Mouse (Mus musculus): Measurements from ENCODE around the gene Chst15.

Chst15 gene

GRCm38 (mm10) chr7:132226379-132227074, 90.5 kb downstream of the Chst15 start:
- DNase-seq (ENCODE audit: low read depth, low spot score): peak; percentile 85

- no peak for DNase-seq (ENCODE audit: low read depth, low spot score)
These were observed 93.4 kb downstream of the Chst15 start for GRCm38 (mm10) chr7:132223452-132224141.

DNA sequence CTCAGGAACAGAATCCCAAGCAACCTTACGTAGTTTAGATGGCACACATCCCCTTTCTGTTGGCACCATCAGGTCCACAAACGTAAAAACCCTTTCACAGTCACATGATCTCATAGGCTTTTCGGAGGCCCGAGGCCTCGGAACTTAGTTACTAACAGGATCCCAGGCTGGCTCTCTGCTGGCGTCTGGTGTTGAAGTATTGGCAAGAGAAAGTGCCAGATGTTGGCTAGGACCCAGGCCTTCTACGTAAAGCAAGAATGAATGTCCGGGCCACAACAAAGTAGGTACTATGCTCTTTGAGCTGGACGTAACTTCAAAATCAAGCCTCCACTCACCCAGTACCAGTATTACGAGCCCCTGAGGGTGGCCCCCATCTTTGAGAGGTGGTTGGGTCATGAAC, 103.0 kb downstream of the Chst15 start:
- no peak for DNase-seq (ENCODE audit: low read depth, low spot score)

DNA sequence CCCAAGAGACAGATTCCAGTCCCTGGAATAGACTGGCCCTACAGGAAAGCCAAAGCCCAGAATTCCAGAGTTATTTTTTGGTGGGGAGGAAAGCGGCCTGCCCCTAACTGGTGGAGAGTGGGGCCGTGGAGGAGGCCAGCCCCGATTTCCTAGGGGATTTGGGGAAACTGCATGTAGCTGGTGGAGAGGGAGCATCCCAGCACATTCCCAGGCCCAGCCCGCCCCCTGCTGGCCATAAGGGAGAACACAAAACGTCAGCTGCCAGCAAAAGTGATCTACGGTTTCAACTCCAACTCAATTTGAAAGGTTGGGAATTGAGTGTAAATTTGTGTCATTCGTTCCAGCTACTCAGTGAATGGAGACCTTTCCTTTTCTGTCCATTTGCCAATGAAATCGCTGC, 103.6 kb downstream of the Chst15 start:
- DNase-seq (ENCODE audit: low read depth, low spot score): peak; percentile 35

GRCm38 (mm10) chr7:132211920-132212701, 104.9 kb downstream of the Chst15 start:
- DNase-seq (ENCODE audit: low read depth, low spot score): no peak

DNA sequence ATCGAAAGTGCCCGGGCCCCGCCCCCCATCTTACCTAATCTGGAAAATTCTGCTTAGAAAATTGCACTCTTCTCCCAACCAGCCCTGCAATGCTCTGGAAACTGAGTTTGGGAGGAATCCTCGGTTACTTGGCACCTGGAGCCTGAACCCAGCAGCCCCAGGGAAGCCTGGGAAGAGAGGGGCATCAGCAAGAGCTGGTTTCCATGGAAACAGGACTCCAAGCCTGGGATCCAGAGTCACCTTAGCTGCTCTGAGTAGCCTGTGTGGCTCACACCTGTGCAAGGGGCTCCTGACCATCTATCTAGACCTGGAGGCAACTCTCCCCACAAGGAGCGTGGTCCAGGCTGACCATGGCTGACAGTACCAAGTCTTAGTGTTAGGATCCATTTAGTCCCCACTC, 106.4 kb downstream of the Chst15 start:
- no peak for DNase-seq (ENCODE audit: low read depth, low spot score)

GRCm38 (mm10) chr7:132208946-132209651, 107.9 kb downstream of the Chst15 start:
- no peak for DNase-seq (ENCODE audit: low read depth, low spot score)

DNA sequence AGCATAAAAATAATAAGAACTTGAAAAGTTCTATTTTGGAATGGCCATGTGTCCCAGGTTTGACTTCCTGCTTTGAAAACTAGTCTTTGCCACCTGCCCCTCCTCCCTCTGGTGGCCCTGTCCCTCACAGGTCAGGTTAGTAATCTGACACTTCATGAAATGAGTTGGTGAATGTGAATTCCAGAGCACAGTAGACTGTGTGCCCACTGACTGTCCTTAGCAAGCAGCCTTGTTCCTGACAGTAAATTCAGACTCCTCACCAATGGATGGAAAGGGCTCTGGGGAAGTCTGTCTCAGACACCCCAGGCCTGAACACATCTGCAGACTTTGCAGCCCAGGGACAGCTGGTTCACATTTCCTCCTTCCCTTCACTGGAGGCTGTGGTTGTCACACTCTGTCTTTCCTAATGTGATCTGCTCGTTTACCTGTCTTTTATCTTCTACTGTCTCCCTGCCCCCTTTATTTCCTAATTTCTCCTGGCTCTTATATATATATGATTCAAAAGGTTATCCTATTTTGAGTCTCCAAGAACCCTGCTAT, 112.9 kb downstream of the Chst15 start:
- DNase-seq (ENCODE audit: low read depth, low spot score): no peak

DNA sequence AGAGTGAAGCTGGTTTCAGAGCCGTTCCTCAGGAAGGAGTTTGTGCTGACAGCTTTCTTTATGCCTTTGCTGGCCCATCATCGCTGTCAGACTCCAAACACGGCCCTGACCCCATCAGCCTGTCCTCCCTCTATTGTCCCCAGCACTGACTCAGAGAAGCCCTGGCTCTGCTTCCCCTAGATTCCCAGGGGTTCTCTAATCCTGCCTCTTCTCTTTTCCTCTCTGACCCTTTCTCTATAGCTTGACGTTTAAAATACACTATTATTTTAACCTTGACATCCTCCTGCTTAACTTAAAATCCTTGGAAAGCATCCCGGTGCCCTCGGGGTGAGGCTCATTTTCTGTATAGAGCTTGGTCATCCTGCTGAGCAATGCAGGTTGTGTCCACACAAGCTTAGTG, 117.3 kb downstream of the Chst15 start:
- no peak for DNase-seq (ENCODE audit: low read depth, low spot score)

- no peak for DNase-seq (ENCODE audit: low read depth, low spot score)
These were observed 118.2 kb downstream of the Chst15 start for GRCm38 (mm10) chr7:132198806-132199205.

DNA sequence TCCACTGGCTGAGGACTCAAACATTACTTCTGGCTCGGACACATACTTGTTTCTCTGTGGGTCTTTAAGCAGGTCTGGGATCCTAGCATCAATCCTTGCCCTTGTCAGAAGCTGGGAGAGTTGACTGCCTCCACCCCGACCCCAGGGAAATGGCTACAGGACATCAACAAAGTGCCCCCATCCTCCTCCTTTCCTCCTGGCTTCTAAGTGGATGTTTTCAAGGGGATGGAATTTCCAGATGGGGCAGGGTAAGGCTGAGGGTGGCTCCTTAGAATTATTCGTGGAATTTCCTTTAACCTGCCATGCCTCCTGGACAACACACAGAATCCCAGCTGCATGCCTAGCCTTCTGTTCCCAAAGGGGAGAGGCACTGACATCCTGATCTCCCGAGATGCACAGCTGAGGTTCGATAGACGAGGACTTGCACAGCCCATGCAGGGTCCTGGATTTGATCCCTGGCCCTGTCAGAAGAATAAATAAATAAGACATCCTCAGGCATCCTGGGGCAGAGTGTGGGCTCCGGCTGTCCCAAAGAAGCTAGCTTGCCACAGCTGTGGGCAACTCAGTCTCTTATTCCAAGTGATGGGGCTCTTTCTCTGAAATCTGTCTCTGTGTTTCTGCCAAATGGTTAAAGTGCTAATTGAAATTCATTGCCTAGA, 119.1 kb downstream of the Chst15 start:
- DNase-seq (ENCODE audit: low read depth, low spot score): no peak

DNA sequence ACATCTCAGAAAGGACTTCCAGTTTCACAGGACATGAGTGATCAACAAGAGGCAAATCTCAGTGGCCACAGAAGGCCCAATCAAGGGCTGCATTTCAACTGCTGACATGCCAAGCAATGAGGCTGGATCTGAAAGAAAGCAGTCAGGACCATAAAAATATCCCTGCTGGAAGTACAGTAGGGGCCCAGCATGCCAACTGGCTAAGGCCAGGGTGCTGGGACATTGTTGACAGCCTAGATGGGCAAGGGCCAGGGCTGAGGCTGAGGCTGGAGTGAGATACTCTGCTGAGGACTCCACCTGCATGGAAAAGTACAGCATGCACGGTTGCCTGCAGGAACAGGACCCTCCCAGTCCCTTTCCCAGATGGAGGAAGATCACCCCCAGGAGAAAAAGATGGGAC, 120.4 kb downstream of the Chst15 start:
- DNase-seq (ENCODE audit: low read depth, low spot score): no peak

- DNase-seq (ENCODE audit: low read depth, low spot score): no peak
These were observed 123.4 kb downstream of the Chst15 start for GRCm38 (mm10) chr7:132193606-132194005.

DNA sequence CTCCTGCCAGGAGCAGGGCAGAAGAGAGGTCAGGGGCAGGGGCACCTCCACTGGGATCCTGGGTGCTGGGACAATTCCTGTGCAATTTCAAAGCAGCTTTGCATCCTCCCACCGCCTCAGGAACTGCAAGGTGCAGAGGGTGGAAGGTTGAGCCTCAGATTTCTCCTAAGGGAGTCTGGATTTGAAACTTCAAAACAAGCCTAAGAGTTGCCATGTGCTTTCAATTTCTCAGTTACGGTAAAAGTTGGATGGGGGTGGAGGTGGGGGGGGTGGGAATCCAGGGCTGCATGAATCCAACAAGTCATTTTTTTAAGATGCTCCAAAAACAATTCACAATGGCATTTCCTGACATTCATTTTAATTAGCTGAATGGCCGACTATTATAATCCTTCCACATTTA, 129.6 kb downstream of the Chst15 start:
- no peak for DNase-seq (ENCODE audit: low read depth, low spot score)

All from CD4-positive, CD25-positive, alpha-beta regulatory T cell, adult 2 months (primary cell).